In genomic region chr1:74721657-74722056, GRCm38 (mm10) we compare ENCODE assay signal across 23 mouse cellular contexts. TPM values are rescaled to one million over a fixed set of nuclear protein-coding genes. Genes with fewer than 3 reads are reported as not detected.
DNase-seq lines count a peak whose midpoint lies in the region; ATAC-seq and TF ChIP-seq lines count a peak whose summit lies in the region.
"Had no signal": no experiment of that assay in that cellular context is flagged by ENCODE, and none has a peak within 500 bp of the region (broad histone marks: within the 10 kb centered on the region; RNA-seq: fewer than 3 reads in every experiment).

No protein-coding gene starts in this region.

- no peaks in the 10 kb centered on the region for H3K9me3 ChIP-seq in liver, embryonic 11.5 days (ENCODE audit: control insufficient read depth, low read length)
- no peaks in the 10 kb centered on the region for H3K9me3 ChIP-seq in liver, embryonic 16.5 days (replicated peaks; ENCODE audit: control insufficient read depth, low read length)
- no peaks in the 10 kb centered on the region for H3K9me3 ChIP-seq in liver, postnatal 0 days (ENCODE audit: low read length)
- H3K9me3 ChIP-seq in liver, embryonic 12.5 days (replicated peaks) = no peaks in the 10 kb centered on the region
- H3K9me3 ChIP-seq: G1E had no signal

- no peak for TF ChIP-seq EP300 in liver, postnatal 0 days (IDR thresholded peaks at IDR 0.05; ENCODE audit: low read depth)

- WGBS in liver, adult 2 months = 22% methylated on average over 6 of the region's 6 CpGs
- WGBS in liver, embryonic 11.5 days = 66% methylated on average over 6 of the region's 6 CpGs
- WGBS in liver, embryonic 16.5 days (ENCODE audit: insufficient replicate concordance) = 44% methylated on average over 6 of the region's 6 CpGs
- WGBS in liver, postnatal 0 days (ENCODE audit: insufficient replicate concordance) = 51% methylated on average over 6 of the region's 6 CpGs
- 62% methylated on average over 6 of the region's 6 CpGs for WGBS in liver, embryonic 12.5 days (ENCODE audit: insufficient replicate concordance)

- no peak for ATAC-seq in liver, embryonic 11.5 days (replicated peaks; ENCODE audit: low FRiP score)
- ATAC-seq in liver, embryonic 16.5 days (ENCODE audit: low read depth) = peak; percentile 37; the same call in 1 of the 2 replicates
- peak; percentile 89 for ATAC-seq in liver, postnatal 0 days
- no peak for ATAC-seq in liver, embryonic 12.5 days
- ATAC-seq: activated CD4-positive, CD25-positive, alpha-beta regulatory T cell, adult 4 months; CD4-positive, CD25-positive, alpha-beta regulatory T cell, adult 4 months; Patski had no signal

- H3K4me2 ChIP-seq in liver, embryonic 11.5 days = no peak overlapping the region
- no peak overlapping the region for H3K4me2 ChIP-seq in liver, embryonic 16.5 days (ENCODE audit: low read depth, low read length)
- no peak overlapping the region for H3K4me2 ChIP-seq in liver, postnatal 0 days (ENCODE audit: low read depth, low read length)
- no peak overlapping the region for H3K4me2 ChIP-seq in liver, embryonic 12.5 days

- TF ChIP-seq POLR2A in liver, adult 2 months (IDR thresholded peaks at IDR 0.05; ENCODE audit: extremely low read depth, insufficient read depth, low read length) = no peak

- peaks cover 14% of the 10 kb centered on the region for H3K36me3 ChIP-seq in liver, adult 2 months (ENCODE audit: control insufficient read depth, insufficient read depth, low read length)
- H3K36me3 ChIP-seq in liver, embryonic 11.5 days (ENCODE audit: control insufficient read depth, insufficient read depth, low read length) = no peaks in the 10 kb centered on the region
- H3K36me3 ChIP-seq in liver, embryonic 16.5 days (ENCODE audit: control insufficient read depth, insufficient read depth) = no peaks in the 10 kb centered on the region
- no peaks in the 10 kb centered on the region for H3K36me3 ChIP-seq in liver, postnatal 0 days (replicated peaks; ENCODE audit: insufficient read depth, low read length)
- H3K36me3 ChIP-seq in liver, embryonic 12.5 days = no peaks in the 10 kb centered on the region
- H3K36me3 ChIP-seq: G1E had no signal

- H3K4me1 ChIP-seq in liver, adult 2 months (ENCODE audit: control insufficient read depth, insufficient read depth, low read length) = peaks cover 37% of the 10 kb centered on the region
- no peaks in the 10 kb centered on the region for H3K4me1 ChIP-seq in liver, embryonic 11.5 days (replicated peaks; ENCODE audit: control insufficient read depth, insufficient read depth, low read length)
- H3K4me1 ChIP-seq in liver, embryonic 16.5 days (ENCODE audit: control insufficient read depth, low read depth, low read length) = no peaks in the 10 kb centered on the region
- peaks cover 15% of the 10 kb centered on the region; the same call in 1 of the 2 replicates for H3K4me1 ChIP-seq in liver, postnatal 0 days (ENCODE audit: insufficient read depth)
- peaks cover 6% of the 10 kb centered on the region; the same call in 1 of the 2 replicates for H3K4me1 ChIP-seq in liver, embryonic 12.5 days

- 0 out of 2 replicates have a peak overlapping the region, but pooled peaks have one; percentile 23 for H3K9ac ChIP-seq in liver, adult 2 months (ENCODE audit: low read depth, low read length)
- H3K9ac ChIP-seq in liver, embryonic 11.5 days (ENCODE audit: low read depth, low read length) = no peak overlapping the region
- H3K9ac ChIP-seq in liver, embryonic 16.5 days (ENCODE audit: low read depth, low read length) = no peak overlapping the region
- no peak overlapping the region for H3K9ac ChIP-seq in liver, postnatal 0 days (replicated peaks)
- H3K9ac ChIP-seq in liver, embryonic 12.5 days = no peak overlapping the region

- peak overlapping the region; percentile 24 for H3K27ac ChIP-seq in gastrocnemius, adult 2 months
- peak overlapping the region; percentile 85 for H3K27ac ChIP-seq in liver, adult 2 months (replicated peaks; ENCODE audit: insufficient read depth, low read depth, low read length)
- H3K27ac ChIP-seq in liver, embryonic 11.5 days (ENCODE audit: low read depth, low read length) = no peak overlapping the region
- H3K27ac ChIP-seq in liver, embryonic 16.5 days (ENCODE audit: low read length) = no peak overlapping the region
- H3K27ac ChIP-seq in liver, postnatal 0 days (ENCODE audit: low read depth) = peak overlapping the region; percentile 66
- no peak overlapping the region for H3K27ac ChIP-seq in liver, embryonic 12.5 days

- intact Hi-C loops in gastrocnemius, adult 2 months (cut with DNase I) = no loop called here

- H3K27me3 ChIP-seq in liver, adult 2 months (ENCODE audit: control insufficient read depth, insufficient read depth, low read length) = no peaks in the 10 kb centered on the region
- H3K27me3 ChIP-seq in liver, embryonic 11.5 days (replicated peaks; ENCODE audit: control insufficient read depth, insufficient read depth, low read length) = no peaks in the 10 kb centered on the region
- H3K27me3 ChIP-seq in liver, embryonic 16.5 days (ENCODE audit: control insufficient read depth, insufficient read depth, low read depth, low read length) = no peaks in the 10 kb centered on the region
- H3K27me3 ChIP-seq in liver, postnatal 0 days (ENCODE audit: insufficient read depth, low read length) = no peaks in the 10 kb centered on the region
- H3K27me3 ChIP-seq in liver, embryonic 12.5 days (replicated peaks) = no peaks in the 10 kb centered on the region
- H3K27me3 ChIP-seq: CH12.LX had no signal

- no peak overlapping the region for H3K4me3 ChIP-seq in gastrocnemius, adult 2 months
- H3K4me3 ChIP-seq in liver, adult 2 months (ENCODE audit: insufficient read depth, low read depth, low read length) = no peak overlapping the region
- no peak overlapping the region for H3K4me3 ChIP-seq in liver, embryonic 11.5 days (ENCODE audit: low read depth, low read length)
- H3K4me3 ChIP-seq in liver, embryonic 16.5 days (ENCODE audit: low read depth, low read length) = no peak overlapping the region
- no peak overlapping the region for H3K4me3 ChIP-seq in liver, postnatal 0 days (ENCODE audit: low read depth, low read length)
- H3K4me3 ChIP-seq in liver, embryonic 12.5 days = no peak overlapping the region

- TF ChIP-seq CTCF in gastrocnemius, adult 2 months (IDR thresholded peaks at IDR 0.05) = no peak
- TF ChIP-seq CTCF in liver, adult 2 months (IDR thresholded peaks at IDR 0.05; ENCODE audit: low read depth, low read length) = no peak
- no peak for TF ChIP-seq CTCF in liver, postnatal 0 days (IDR thresholded peaks at IDR 0.05; ENCODE audit: low read depth)

- DNase-seq in gastrocnemius, adult 2 months = no peak
- no peak for DNase-seq in gastrocnemius, postnatal 10 days
- DNase-seq in liver, adult 2 months (ENCODE audit: extremely low read depth, low read depth, low spot score) = peak; percentile 100
- DNase-seq in liver, embryonic 11.5 days (ENCODE audit: low spot score) = no peak
- no peak for DNase-seq in liver
- DNase-seq in liver, postnatal 0 days = peak; percentile 42
- DNase-seq: adrenal gland, adult 2 months; adrenal gland, adult 8-10 months; adrenal gland, postnatal 10 days; adrenal gland, postnatal 14 days; adrenal gland, postnatal 25 days; adrenal gland, postnatal 36 days; B cell, adult 2 months; cerebellum, adult 11 months; cerebellum, adult 11-12 months had no signal

- peaks cover 13% of the 10 kb centered on the region; the same call in 1 of the 2 replicates for H3K79me2 ChIP-seq in liver, adult 2 months (ENCODE audit: control insufficient read depth, insufficient read depth, low read length)

RNA-seq across cellular contexts. Expression of gene Cyp27a1, which starts 8.3 kb away (rescaled TPM):
- 10 to 100 TPM; 37.7 to 75.4 TPM for total RNA-seq in gastrocnemius, adult 2 months (2021)
- total RNA-seq in gastrocnemius, postnatal 10 days (2021) = 1 to 10 TPM; 8.6 to 8.9 TPM
- 501 and 607 TPM in 2 replicates for total RNA-seq in liver, adult 2 months (2014; rRNA removed)
- 223 and 259 TPM in 2 replicates for polyA plus RNA-seq in liver, adult 2 months (2012; rRNA removed)
- polyA plus RNA-seq in liver, embryonic 11.5 days (2014; fragmentation: Nextera tagmentation; extraction: Ambion mirVana) = 2.7 and 4.0 TPM in 2 replicates
- 7.5 and 8.9 TPM in 2 replicates for polyA plus RNA-seq in liver, embryonic 16.5 days (2015; fragmentation: Nextera tagmentation; extraction: Ambion mirVana)
- polyA plus RNA-seq in liver, postnatal 0 days (2015; fragmentation: Nextera tagmentation; extraction: Ambion mirVana) = 30.0 and 31.5 TPM in 2 replicates
- 2.3 and 2.8 TPM in 2 replicates for polyA plus RNA-seq in liver, embryonic 12.5 days (2016; fragmentation: Nextera tagmentation; extraction: Ambion mirVana)
- total RNA-seq: CH12.LX, MEL had no signal
- polyA plus RNA-seq: CD4-positive, CD25-positive, alpha-beta regulatory T cell, adult 4 months; G1E; Patski had no signal

RNA-seq across cellular contexts. Expression of gene Prkag3, which starts 27.4 kb away (rescaled TPM):
- total RNA-seq in gastrocnemius, adult 2 months (2021) = 100 to 1,000 TPM in 1 of 2 experiments, 10 to 100 TPM in 1; 61.6 to 111 TPM
- 10 to 100 TPM; 64.7 to 66.7 TPM for total RNA-seq in gastrocnemius, postnatal 10 days (2021)
- 0.07 and 0.28 TPM in 2 replicates for total RNA-seq in liver, adult 2 months (2014; rRNA removed)
- polyA plus RNA-seq in liver, adult 2 months (2012; rRNA removed) = 0.02 TPM in 1 of 2 replicates, not detected in the other
- not detected in 2 replicates for polyA plus RNA-seq in liver, embryonic 11.5 days (2014; fragmentation: Nextera tagmentation; extraction: Ambion mirVana)
- 0.19 and 0.25 TPM in 2 replicates for polyA plus RNA-seq in liver, embryonic 16.5 days (2015; fragmentation: Nextera tagmentation; extraction: Ambion mirVana)
- polyA plus RNA-seq in liver, postnatal 0 days (2015; fragmentation: Nextera tagmentation; extraction: Ambion mirVana) = 0.04 and 0.11 TPM in 2 replicates
- 0.13 TPM in 1 of 2 replicates, not detected in the other for polyA plus RNA-seq in liver, embryonic 12.5 days (2016; fragmentation: Nextera tagmentation; extraction: Ambion mirVana)
- total RNA-seq: adrenal gland, postnatal 25 days; G1E; MEL had no signal
- polyA plus RNA-seq: activated CD4-positive, CD25-positive, alpha-beta regulatory T cell, adult 4 months; CD4-positive, CD25-positive, alpha-beta regulatory T cell, adult 4 months; G1E; Patski had no signal

RNA-seq across cellular contexts. Expression of gene Wnt6, which starts 50.0 kb away (rescaled TPM):
- total RNA-seq in gastrocnemius, adult 2 months (2021) = under 1 TPM; 0.39 to 0.77 TPM
- total RNA-seq in gastrocnemius, postnatal 10 days (2021) = 1 to 10 TPM in 1 of 2 experiments, under 1 TPM in 1; 0.95 to 1.5 TPM
- total RNA-seq in liver, adult 2 months (2014; rRNA removed) = not detected in 2 replicates
- 0.05 and 0.28 TPM in 2 replicates for polyA plus RNA-seq in liver, adult 2 months (2012; rRNA removed)
- 1.5 and 2.4 TPM in 2 replicates for polyA plus RNA-seq in liver, embryonic 11.5 days (2014; fragmentation: Nextera tagmentation; extraction: Ambion mirVana)
- 0.06 and 0.11 TPM in 2 replicates for polyA plus RNA-seq in liver, embryonic 16.5 days (2015; fragmentation: Nextera tagmentation; extraction: Ambion mirVana)
- 0.07 and 0.12 TPM in 2 replicates for polyA plus RNA-seq in liver, postnatal 0 days (2015; fragmentation: Nextera tagmentation; extraction: Ambion mirVana)
- 0.13 and 0.86 TPM in 2 replicates for polyA plus RNA-seq in liver, embryonic 12.5 days (2016; fragmentation: Nextera tagmentation; extraction: Ambion mirVana)
- total RNA-seq: G1E, MEL had no signal
- polyA plus RNA-seq: activated CD4-positive, CD25-positive, alpha-beta regulatory T cell, adult 4 months; CD4-positive, CD25-positive, alpha-beta regulatory T cell, adult 4 months; G1E; Patski had no signal

Comparison
In these comparisons a context has a peak if more than half of its experiments do, and no peak if none do; other contexts are left out.
1. DNase-seq: peak in liver, adult 2 months (single experiment) and liver, postnatal 0 days (single experiment); none in gastrocnemius, adult 2 months (single experiment), gastrocnemius, postnatal 10 days (single experiment), liver, embryonic 11.5 days (single experiment) and liver (single experiment).
2. H3K27ac ChIP-seq: peak in gastrocnemius, adult 2 months (single experiment), liver, adult 2 months (single experiment) and liver, postnatal 0 days (single experiment); none in liver, embryonic 11.5 days (single experiment), liver, embryonic 16.5 days (single experiment) and liver, embryonic 12.5 days (single experiment).
3. ATAC-seq: peak in liver, embryonic 16.5 days (single experiment) and liver, postnatal 0 days (single experiment); none in liver, embryonic 11.5 days (single experiment) and liver, embryonic 12.5 days (single experiment).